Mouse (Mus musculus) liver, embryonic 14.5 days (tissue): ENCODE results near the gene Gzmf.

Source experiments
- CTCF ChIP-seq: IDR thresholded peaks from 2 replicates; pipeline ENCODE4 v1.5.1; 2016; ENCODE audit warnings: antibody characterized with exemption, low read depth, control low read depth
- EP300 ChIP-seq: IDR thresholded peaks from 2 replicates; pipeline ENCODE4 v1.6.1; 2016; ENCODE audit warnings: antibody characterized with exemption, low read depth

DNA sequence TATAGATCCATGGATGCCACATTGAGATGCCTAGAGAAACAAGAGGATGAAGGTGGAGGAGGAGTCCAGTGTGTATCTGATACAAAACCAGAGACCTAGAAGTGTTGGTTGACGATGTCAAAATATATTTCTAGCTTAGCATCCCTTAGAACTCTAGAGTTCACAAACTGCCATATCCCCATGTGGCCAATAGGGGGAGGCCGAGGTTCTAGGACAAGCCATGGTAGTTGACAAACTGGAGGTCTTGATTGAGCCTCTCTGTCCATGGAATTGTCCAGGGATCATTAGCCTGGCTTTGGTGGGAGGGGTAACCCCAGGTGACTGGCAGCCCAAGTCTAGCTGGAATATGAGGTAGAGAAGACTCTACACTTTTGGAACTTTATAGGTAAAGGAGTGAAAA is 55.9 kb downstream of the Gzmf start:
- TF ChIP-seq EP300 (no peak), CTCF (peak; percentile 55)
